Mouse (Mus musculus) layer of hippocampus, adult 9-10 months (tissue): Measurements from ENCODE around the gene Ephx1.
"Not testable (repeated sequence)": the region's sequence is repeated elsewhere in the genome, so short reads cannot be mapped to it uniquely, and the experiment has no call there.

Source experiments
- DNase-seq: peaks from one replicate; pipeline ENCODE4 v3.0.0; 2022; ENCODE audit warnings: low spot score

Ephx1 gene

GRCm38 (mm10) chr1:181013446-181013845, 7.3 kb downstream of the Ephx1 start:
- no peak for DNase-seq

GRCm38 (mm10) chr1:181012416-181012815, 8.3 kb downstream of the Ephx1 start:
- DNase-seq, result no peak

DNA sequence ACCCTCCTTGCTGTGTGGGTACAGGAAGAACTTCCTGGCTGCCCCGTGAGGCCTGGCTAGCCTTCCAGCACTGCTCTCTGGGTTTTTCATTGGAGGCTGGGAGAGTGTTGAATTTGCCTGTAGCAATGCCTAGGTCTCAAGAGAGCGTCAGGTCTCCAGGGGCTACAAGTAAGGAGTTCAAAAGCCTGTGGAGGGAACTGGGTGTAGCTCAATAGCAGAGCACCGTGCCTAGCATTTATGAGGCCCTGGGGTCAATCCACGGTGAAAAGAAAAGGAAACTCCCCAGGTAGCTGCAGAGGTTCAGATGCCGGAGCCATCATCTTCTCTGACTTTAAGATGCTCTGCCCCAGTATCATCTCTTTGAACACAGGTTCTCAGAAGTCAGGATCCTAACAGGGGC, 9.1 kb downstream of the Ephx1 start:
- no peak for DNase-seq

DNA sequence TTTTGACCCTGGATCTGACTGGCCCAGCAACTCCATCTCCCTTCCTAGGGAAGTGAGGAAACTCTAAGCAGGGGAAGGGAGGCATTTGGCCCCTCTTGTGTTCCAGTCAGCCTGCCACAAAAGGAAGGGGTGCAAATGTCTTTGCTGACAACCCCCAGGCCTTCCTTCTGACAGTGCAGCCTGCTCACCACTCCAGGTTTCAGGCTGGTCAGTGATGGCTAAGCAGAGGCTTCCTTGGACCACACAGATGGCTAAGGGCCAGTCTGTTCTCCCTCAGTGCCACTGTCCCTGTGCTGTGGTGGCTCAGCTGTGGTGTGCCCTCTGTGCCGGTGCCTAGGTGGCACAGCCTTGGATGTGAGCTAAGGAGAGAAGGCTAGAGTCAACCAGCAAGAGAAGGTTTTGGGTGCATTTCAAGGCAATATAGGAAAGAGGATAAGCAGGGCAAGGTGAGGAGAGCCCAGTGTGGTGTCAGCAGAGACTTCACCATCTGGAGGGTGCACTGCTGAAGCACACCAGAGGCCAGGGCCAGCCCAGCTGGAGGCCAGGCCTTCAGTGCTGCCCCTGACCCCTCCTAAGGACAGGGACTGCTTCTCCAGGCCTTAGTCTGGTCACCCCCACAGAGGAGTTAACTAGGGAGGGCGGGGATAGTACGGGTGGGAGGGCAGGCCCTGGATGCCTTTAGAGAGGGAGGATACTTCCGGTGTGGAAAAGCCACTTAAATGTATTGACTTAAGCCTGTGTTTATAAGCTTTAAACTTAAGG, 10.4 kb downstream of the Ephx1 start:
- DNase-seq, result no peak

GRCm38 (mm10) chr1:181009754-181010153, 10.9 kb downstream of the Ephx1 start:
- DNase-seq, result no peak

DNA sequence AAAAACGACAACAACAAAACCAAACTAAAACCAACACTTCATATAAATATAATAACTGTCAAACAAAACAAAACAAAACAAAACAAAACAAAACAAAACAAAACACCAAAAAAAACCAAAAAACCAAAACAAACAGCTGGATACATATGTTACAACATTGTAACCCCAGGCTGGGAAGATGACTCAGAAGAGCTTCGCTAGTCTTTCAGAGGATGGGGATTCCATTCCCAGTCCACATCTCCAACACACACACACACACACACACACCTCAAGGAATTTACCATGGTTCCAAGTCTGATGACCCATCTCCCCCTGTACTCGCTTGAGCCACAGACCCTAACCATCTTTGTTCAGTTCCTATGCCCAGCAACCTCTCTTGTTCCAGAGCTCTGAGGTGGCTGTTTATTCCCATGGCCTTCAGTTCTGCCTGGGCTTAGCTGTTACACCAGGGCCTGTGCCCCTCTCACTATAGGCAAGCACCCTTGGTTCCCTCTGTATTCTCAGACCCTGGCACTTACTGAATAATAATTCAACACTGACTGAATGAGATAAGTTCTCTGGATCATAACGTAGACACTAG, 11.6 kb downstream of the Ephx1 start:
- DNase-seq, result no peak

GRCm38 (mm10) chr1:181008266-181008665, 12.4 kb downstream of the Ephx1 start:
- DNase-seq, result no peak

DNA sequence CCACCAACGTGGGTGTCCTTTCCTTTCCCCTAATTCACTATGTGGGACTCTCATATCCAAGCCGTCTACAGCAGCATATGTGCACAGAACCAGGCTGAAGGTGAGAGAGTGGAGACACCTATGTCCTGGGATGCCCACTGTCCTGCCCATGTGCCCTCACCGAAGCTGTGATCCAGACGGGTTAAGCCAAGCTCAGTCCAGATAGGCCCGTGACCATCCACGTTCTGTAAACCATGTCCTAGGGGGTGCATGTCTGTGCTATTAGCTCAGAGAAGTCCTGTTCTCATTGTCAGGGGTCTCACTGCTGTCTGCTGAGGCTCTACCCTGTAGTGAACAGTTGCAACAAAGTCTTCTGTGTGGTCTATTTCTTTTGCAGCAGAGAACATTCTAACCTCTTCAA, 12.9 kb downstream of the Ephx1 start:
- DNase-seq, result no peak

DNA sequence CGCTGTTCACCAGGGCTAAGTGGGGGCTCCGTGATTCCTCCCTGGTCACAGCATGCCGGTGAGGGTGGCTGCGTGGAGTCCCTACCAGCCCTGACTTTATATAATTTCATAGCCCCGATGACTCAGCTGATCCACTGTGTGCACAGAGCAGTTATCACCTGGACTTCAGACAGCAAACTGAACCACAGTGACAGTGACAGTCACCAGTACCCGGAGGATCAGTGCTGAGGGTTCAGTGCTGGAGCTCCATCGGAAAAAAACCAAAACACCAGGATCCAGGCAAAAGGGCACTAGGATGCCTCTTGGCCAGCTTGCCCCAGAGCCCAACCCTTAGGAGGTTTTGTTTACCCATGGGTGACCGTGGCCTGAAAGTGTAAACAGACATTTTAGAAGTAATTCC, 15.4 kb downstream of the Ephx1 start:
- no peak for DNase-seq

GRCm38 (mm10) chr1:181003790-181004189, 16.9 kb downstream of the Ephx1 start:
- no peak for DNase-seq

DNA sequence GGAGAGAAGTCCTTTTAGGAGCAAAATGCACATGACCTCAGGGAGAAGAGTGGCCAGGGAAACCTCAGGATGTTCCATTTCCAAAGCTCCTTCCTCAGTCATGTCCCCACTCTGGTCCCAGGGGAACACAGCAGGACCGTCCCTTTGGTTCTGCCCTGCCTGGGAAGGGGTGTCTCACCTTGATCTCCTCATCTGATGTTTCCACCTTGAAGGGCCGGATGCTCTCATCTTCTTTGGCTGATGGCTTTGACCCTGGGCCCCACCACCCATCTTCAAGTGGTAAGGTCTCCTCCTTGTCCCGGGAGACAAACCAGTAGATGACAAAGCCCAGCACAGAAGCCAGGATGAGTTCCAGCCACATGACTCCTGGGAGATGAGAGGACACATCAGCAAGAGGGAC, 19.1 kb downstream of the Ephx1 start:
- DNase-seq, result no peak

DNA sequence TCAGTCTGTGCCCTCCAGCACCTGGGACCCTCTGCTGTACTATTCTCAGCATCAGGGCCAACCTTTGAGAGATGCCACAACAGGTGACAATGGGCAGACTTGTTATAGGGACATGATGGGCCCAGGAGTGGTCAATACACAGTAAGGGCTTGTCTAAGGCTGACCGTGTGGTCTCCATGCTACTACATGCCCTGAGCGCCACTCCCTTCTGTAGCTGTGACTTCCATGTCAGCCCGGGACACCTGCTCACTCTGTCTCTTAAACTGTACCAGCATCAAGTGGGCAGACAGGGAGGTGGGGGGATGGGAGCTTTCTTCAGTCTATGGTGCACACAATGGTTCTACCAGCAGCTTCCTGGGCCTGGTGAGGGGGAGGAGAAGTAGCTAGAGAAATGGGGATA, 19.5 kb downstream of the Ephx1 start:
- no peak for DNase-seq

GRCm38 (mm10) chr1:181000501-181001092, 20.1 kb downstream of the Ephx1 start:
- DNase-seq, result no peak

GRCm38 (mm10) chr1:180992142-180992541, 28.6 kb downstream of the Ephx1 start:
- DNase-seq, result peak; percentile 61

GRCm38 (mm10) chr1:180990671-180991070, 30.0 kb downstream of the Ephx1 start:
- DNase-seq, result no peak

GRCm38 (mm10) chr1:180987759-180988158, 32.9 kb downstream of the Ephx1 start:
- DNase-seq, result peak; percentile 29

DNA sequence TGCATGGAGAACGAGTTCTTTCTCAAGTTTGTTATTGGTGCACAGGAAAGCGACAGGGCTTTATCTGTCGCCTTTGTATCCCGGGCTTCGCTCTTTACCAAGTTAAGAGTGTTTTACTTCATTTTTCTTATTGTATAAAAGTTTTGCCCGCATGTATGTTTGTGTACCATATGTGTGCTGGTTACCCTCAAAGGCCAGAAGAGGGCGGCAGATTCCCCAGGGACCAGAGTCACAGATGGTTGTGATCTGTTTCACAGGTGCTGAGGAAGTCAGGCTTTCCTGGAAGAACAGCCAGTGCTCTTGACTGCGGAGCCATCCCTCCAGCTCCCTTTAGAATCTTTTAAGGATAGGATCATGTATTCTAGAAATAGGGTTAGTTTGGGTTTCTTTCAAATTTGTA, 34.0 kb downstream of the Ephx1 start:
- DNase-seq, result no peak

GRCm38 (mm10) chr1:180981298-180982046, 39.2 kb downstream of the Ephx1 start:
- DNase-seq, result not testable (repeated sequence)

DNA sequence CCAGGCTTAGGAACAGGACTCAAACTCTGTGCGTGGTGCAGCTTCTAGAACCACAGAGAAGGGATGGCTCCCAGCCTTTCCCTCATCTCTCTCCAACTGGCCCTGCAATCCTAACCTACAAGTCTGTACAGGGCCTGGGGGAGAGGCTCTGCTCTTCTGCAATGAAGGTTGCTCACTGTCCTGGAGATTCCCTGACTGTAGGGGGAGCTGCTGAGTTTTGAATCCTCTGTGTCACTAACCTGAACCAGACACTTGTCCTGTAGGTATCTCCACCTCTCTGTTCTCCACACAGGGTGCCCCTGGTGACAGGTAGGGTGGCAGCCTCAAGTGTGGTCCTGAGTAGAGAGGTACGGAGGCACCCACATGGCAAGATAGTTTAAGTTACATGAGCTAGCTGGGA, 40.2 kb downstream of the Ephx1 start:
- DNase-seq, result no peak

DNA sequence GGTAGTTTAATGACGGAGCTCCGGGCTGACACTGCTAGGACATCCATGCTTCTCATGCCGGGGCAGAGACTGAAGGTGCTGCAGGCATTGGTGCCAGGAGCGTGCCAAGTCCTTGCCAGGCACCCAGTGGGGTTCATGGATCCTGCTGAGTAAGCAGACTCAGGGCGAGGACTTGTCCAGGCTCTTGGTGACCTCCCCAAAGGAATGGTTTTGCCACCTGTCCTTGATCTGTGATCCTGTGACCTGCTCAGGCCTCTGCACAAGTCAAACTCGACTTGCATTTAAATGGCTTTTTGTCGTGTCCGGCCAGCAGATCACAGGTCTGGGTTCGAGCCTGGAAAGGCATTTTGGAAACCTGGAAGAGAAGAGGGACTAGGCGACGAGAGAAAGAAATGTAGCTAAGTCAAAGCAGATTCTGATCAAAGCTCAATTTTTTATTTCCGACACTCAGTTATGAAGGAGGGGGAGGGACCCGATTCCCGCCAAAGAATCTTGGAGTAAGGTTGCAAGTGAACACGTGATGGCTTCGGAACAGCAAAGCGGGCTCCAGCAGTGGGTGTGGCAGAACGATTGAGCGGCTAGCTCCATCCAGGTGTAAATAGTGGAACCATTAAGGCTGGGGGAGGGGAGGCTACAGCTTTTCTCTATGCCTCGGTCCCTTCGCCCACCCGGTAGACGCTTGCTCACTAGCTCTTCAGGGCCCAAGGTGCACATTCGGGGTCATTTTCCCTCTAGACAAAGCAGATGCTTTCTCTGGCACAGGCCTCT, 41.0 kb downstream of the Ephx1 start:
- DNase-seq, result no peak

- DNase-seq, result no peak
Measured at GRCm38 (mm10) chr1:180976110-180976679, 44.5 kb downstream of the Ephx1 start.
